Mouse (Mus musculus): ENCODE results near the gene Sapcd1. TPM values are rescaled to one million over a fixed set of nuclear protein-coding genes. Genes with fewer than 3 reads are reported as not detected.
A peak's percentile ranks its signal among the peaks of the same experiment; 100 is the strongest.
"Not testable (repeated sequence)": the region's sequence is repeated elsewhere in the genome, so short reads cannot be mapped to it uniquely, and the experiment has no call there.

Gene Sapcd1
- total RNA-seq, 2 experiments from 2014 or later, result not detected

- DNase-seq, result no peak
- intact Hi-C loops (cut with DNase I), result no loop called here
Measured at GRCm38 (mm10) chr17:35015296-35015695, 12.5 kb downstream of the Sapcd1 start.

- intact Hi-C loops (cut with DNase I), result no loop called here
- DNase-seq, result no peak
Measured at GRCm38 (mm10) chr17:35013221-35013620, 14.6 kb downstream of the Sapcd1 start.

GRCm38 (mm10) chr17:35012430-35012829, 15.4 kb downstream of the Sapcd1 start:
- no peak for DNase-seq
- intact Hi-C loops (cut with DNase I), result no loop called here

GRCm38 (mm10) chr17:35011440-35011839, 16.4 kb downstream of the Sapcd1 start:
- intact Hi-C loops (cut with DNase I), result no loop called here
- DNase-seq, result no peak

GRCm38 (mm10) chr17:35009586-35009985, 18.2 kb downstream of the Sapcd1 start:
- DNase-seq, result no peak
- intact Hi-C loops (cut with DNase I), result no loop called here

DNA sequence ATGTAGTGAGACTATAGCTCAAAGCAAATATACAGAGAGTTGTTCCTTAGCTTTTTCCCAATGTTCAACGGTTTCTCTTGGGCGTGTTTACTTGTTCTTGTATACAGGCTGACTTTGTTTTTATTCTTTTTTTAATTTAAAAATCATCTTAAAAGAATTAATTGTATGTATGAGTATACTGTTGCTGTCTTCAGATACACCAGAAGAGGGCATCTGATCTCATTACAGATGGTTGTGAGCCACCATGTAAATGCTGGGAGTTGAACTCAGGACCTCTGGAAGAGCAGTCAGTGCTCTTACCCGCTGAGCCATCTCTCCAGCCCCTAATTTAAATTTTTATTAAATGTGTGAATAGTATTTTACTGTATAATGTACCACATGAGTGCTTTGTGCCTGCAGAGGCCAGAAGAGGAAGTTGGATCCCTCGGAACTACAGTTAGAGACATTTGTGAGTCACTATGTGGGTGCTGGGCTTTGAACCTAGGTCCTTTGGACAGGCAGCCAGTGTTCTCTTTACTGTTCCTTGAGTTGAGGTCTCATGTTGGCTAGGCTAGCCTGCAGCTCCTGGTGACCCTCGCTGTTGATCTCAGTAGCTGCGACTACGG, 20.3 kb downstream of the Sapcd1 start:
- no peak for DNase-seq
- intact Hi-C loops (cut with DNase I), result no loop called here

GRCm38 (mm10) chr17:35005902-35006301, 21.9 kb downstream of the Sapcd1 start:
- intact Hi-C loops (cut with DNase I); DNase-seq: not testable (repeated sequence)

GRCm38 (mm10) chr17:35005158-35005557, 22.7 kb downstream of the Sapcd1 start:
- intact Hi-C loops (cut with DNase I), result no loop called here
- no peak for DNase-seq

- intact Hi-C loops (cut with DNase I), result loop anchor here (5.0 kb wide), 1 partner anchor 233 kb away; the partner anchor contains the start of gene Nfkbil1
- no peak for DNase-seq
Measured at GRCm38 (mm10) chr17:35004075-35004717, 23.6 kb downstream of the Sapcd1 start.

GRCm38 (mm10) chr17:35003022-35003838, 24.6 kb downstream of the Sapcd1 start:
- intact Hi-C loops (cut with DNase I), result loop anchor here (5.0 kb wide), 1 partner anchor 234 kb away; the partner anchor contains the start of gene Nfkbil1

DNA sequence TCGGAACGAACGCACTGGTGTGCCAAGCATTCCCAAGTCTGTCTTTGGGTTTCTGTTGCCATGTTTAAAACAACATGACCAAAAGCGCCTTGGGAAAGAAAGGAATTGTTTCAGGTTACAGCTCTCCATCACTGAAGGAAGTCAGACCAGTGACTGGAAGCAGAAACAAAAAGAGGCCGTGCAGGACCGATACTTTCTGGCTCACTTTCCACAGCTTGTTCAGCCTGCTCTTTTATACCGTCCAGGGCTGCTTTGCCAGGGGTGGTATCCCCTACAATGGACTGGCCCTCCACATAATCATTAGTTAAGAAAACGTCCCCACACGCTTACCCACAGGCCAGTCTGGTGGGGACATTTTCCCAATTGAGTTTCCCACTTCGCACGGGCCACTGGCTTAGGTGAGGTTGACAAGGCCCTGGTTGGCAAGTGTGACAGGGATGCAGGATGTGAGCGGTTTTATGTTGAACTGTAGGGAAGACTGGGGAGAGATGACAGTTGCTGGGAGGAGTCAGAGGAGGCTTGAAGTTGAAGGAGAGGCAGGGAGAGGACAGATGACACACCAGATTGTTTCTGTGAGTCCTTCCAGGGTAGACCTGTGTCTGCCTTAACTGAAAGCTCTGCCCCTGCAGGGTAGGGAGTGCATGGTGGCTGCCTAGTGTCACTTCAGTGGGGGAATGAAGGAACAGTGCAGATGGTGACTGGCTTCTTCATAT, 25.5 kb downstream of the Sapcd1 start:
- intact Hi-C loops (cut with DNase I), result loop anchor here (5.0 kb wide), 1 partner anchor 235 kb away; the partner anchor contains the start of gene Nfkbil1
- peak in 1 of 2 experiments; percentile 7 for DNase-seq

More at GRCm38 (mm10) chr17:35003022-35003838, 24.6 kb downstream of the Sapcd1 start:
- no peak for DNase-seq

- intact Hi-C loops (cut with DNase I), result loop anchor here (2.0 to 5.0 kb wide), 2 partner anchors 19 to 236 kb away; partner anchors contain the start of gene Nfkbil1
- no peak for DNase-seq
Measured at GRCm38 (mm10) chr17:35001452-35002152, 26.2 kb downstream of the Sapcd1 start.

DNA sequence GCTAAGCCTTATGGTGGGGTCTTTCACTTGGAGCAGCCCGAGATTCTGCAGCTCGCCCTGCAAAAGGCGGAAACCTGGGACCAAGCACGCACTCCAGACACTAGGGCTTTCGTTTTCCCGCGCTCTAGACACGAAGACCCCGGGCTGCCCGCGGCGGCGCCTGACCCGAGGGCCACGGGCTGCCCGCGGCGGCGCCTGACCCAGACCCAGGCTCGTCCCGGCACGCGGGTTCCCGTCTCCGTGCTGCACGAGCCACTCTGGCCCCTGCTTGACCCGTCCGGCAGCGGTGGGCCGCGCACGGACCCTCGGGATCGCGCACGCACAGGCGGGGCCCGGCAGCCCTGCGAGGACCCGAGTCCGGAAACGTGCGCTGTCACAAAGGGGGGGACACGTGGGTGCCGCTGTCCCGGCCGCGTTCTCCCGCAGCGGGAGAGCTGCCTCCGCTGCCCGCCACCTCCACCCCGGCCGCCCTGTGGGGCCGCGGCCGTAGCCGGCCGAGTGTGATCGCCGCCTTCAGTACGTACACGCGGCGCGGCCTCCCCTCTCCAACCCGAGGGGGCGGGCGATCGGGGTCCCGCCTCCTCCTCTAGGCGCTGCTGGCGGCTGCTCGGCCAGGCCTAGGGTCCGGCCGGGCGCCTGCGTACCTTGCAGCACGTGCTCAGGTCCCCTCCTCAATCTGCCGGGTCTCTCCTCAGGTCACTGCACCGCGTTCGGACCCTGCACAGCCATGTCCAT, 26.9 kb downstream of the Sapcd1 start, which contains the start of gene Vars:
Vars (plus strand) TSS at position 271 of the 735 bp plus-strand sequence.
- peak; percentile 90 to 94 for DNase-seq
- intact Hi-C loops (cut with DNase I), result loop anchor here (2.0 to 5.0 kb wide), 2 partner anchors 18 to 236 kb away; partner anchors contain the start of gene Nfkbil1

GRCm38 (mm10) chr17:34999871-35000716, 27.7 kb downstream of the Sapcd1 start:
- intact Hi-C loops (cut with DNase I), result loop anchor here (2.0 to 5.0 kb wide), 2 partner anchors 17 to 237 kb away; partner anchors contain the start of gene Nfkbil1
- DNase-seq, result not testable (repeated sequence)

GRCm38 (mm10) chr17:34998526-34999430, 29.0 kb downstream of the Sapcd1 start:
- DNase-seq, result no peak
- intact Hi-C loops (cut with DNase I), result no loop called here

DNA sequence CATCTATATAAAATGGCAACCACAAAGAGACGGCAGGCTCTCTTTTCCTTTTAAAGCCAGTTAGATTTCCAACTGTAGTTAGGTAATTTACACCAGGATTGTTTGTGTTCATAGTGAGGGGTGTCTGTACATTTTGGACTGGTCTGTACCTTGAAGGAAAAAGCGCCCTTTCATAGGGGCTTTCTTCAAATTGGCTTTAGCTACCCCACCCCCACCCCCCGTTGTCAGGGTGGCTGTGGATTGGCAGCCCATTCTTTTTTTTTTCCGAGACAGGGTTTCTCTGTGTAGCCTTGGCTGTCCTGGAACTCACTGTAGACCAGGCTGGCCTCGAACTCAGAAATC, 30.7 kb downstream of the Sapcd1 start:
- DNase-seq, result no peak
- intact Hi-C loops (cut with DNase I), result no loop called here
